Mouse (Mus musculus): ENCODE measurements around the gene St3gal2. TPM values are rescaled to one million over a fixed set of nuclear protein-coding genes. Genes with fewer than 3 reads are reported as not detected.

The St3gal2 gene
- 3.7 TPM for polyA plus RNA-seq (2014; fragmentation: Illumina TruSeq; extraction: RNeasy Lipid Tissue Mini Kit (QIAGEN cat#74804); ENCODE audit: low read depth, low replicate concordance)

GRCm38 (mm10) chr8:110919341-110920031 lies at the start of gene St3gal2:
St3gal2 (plus strand) TSS chr8:110919922.

GRCm38 (mm10) chr8:110901839-110902578 lies 17.7 kb upstream of the St3gal2 start, which contains the start of gene Fuk:
Fuk (minus strand) TSS chr8:110902488.

DNA sequence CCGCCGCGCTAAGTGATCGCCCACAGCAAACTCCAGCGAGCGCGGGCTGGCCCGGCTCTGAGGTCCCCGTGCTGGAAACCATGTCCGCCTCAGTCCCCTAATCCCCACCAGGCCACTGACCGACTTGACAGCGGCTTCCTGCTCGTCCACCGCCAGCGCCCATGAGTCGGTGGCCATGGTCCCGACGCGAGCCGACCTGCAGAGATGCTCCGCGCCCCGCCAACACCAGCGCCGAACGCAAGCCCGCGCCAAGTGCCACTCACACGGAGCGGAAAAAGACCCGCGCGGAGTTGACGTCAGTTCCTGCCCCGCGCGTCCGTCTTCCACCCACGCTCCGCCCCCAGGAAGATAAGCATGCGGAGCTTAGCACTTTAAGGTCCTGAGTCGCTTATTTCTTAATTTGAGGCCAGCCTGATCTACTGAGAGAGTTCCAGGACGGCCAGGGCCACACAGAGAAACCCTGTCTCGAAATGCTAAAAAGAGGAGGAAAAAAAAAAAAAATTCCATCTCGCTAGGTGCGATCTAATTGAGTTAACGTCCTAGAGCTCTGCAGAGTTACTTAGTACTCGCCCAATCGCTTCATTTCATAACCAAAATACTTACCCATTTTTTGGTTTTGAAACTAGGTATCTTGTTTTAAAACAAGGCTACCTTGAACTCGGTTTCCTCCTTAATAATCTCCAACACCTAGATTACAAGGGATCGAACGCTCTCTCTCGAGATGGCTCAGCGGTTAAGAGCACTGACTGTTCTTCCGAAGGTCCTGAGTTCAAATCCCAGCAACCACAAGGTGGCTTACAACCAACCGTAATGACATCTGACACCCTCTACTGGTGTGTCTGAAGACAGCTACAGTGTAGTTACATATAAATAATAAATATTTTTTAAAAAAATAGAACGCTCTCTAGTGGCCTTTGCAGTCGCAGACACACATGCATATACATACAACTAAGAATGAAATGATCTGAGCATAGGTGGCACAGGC lies 78.1 kb downstream of the St3gal2 start, which contains the start of gene Ddx19a:
TSS of gene Ddx19a (minus strand) at position 254 of the 985 bp plus-strand sequence.

Other genes starting within 250 kb of the St3gal2 start
- gene Mtss1l, start 198.4 kb upstream of the St3gal2 start, polyA plus RNA-seq (2014; fragmentation: Illumina TruSeq; extraction: RNeasy Lipid Tissue Mini Kit (QIAGEN cat#74804); ENCODE audit: low read depth, low replicate concordance): 1.9 TPM
- not detected for gene Il34, start 114.0 kb upstream of the St3gal2 start, polyA plus RNA-seq (2014; fragmentation: Illumina TruSeq; extraction: RNeasy Lipid Tissue Mini Kit (QIAGEN cat#74804); ENCODE audit: low read depth, low replicate concordance)
- 11.8 TPM for gene Cog4, start 73.3 kb upstream of the St3gal2 start, polyA plus RNA-seq (2014; fragmentation: Illumina TruSeq; extraction: RNeasy Lipid Tissue Mini Kit (QIAGEN cat#74804); ENCODE audit: low read depth, low replicate concordance)
- gene Sf3b3, start 73.1 kb upstream of the St3gal2 start, polyA plus RNA-seq (2014; fragmentation: Illumina TruSeq; extraction: RNeasy Lipid Tissue Mini Kit (QIAGEN cat#74804); ENCODE audit: low read depth, low replicate concordance): 34.4 TPM
- 3.8 TPM for gene Fuk, start 17.4 kb upstream of the St3gal2 start, polyA plus RNA-seq (2014; fragmentation: Illumina TruSeq; extraction: RNeasy Lipid Tissue Mini Kit (QIAGEN cat#74804); ENCODE audit: low read depth, low replicate concordance)
- gene Ddx19a, start 77.9 kb downstream of the St3gal2 start, polyA plus RNA-seq (2014; fragmentation: Illumina TruSeq; extraction: RNeasy Lipid Tissue Mini Kit (QIAGEN cat#74804); ENCODE audit: low read depth, low replicate concordance): 15.8 TPM
- gene Ddx19b, start 111.8 kb downstream of the St3gal2 start, polyA plus RNA-seq (2014; fragmentation: Illumina TruSeq; extraction: RNeasy Lipid Tissue Mini Kit (QIAGEN cat#74804); ENCODE audit: low read depth, low replicate concordance): 17.6 TPM
- 7.9 TPM for gene Aars, start 113.2 kb downstream of the St3gal2 start, polyA plus RNA-seq (2014; fragmentation: Illumina TruSeq; extraction: RNeasy Lipid Tissue Mini Kit (QIAGEN cat#74804); ENCODE audit: low read depth, low replicate concordance)
- gene Exosc6, start 136.4 kb downstream of the St3gal2 start, polyA plus RNA-seq (2014; fragmentation: Illumina TruSeq; extraction: RNeasy Lipid Tissue Mini Kit (QIAGEN cat#74804); ENCODE audit: low read depth, low replicate concordance): 15.6 TPM
- not detected for gene Clec18a, start 172.5 kb downstream of the St3gal2 start, polyA plus RNA-seq (2014; fragmentation: Illumina TruSeq; extraction: RNeasy Lipid Tissue Mini Kit (QIAGEN cat#74804); ENCODE audit: low read depth, low replicate concordance)
- 35.3 TPM for gene Pdpr, start 174.7 kb downstream of the St3gal2 start, polyA plus RNA-seq (2014; fragmentation: Illumina TruSeq; extraction: RNeasy Lipid Tissue Mini Kit (QIAGEN cat#74804); ENCODE audit: low read depth, low replicate concordance)

All from sigmoid colon, adult 10 weeks (tissue).